Mouse (Mus musculus) heart, postnatal 10 days (tissue): Measurements from ENCODE around the gene Eif2ak3. TPM values are rescaled to one million over a fixed set of nuclear protein-coding genes. Genes with fewer than 3 reads are reported as not detected.
A peak's percentile ranks its signal among the peaks of the same experiment; 100 is the strongest.
"Not testable (repeated sequence)": the region's sequence is repeated elsewhere in the genome, so short reads cannot be mapped to it uniquely, and the experiment has no call there.

Source experiments
- DNase-seq, 2 experiments: peaks; one replicate each; pipeline ENCODE4 v3.0.0; 2021
- intact Hi-C: fragments of 180-260 bp; cut with DNase I; formaldehyde crosslinking; loops from one replicate; pipeline ENCODE4 v1.15.1; 2025
- total RNA-seq, 2 experiments: library from RNA; stranded (reverse); gene quantifications; 2 replicates each; pipeline ENCODE4 v1.2.3; 2021

The Eif2ak3 gene
- 10 to 100 TPM; 12.6 to 13.4 TPM for total RNA-seq

GRCm38 (mm10) chr6:70844002-70844804 is at the start of gene Eif2ak3:
Gene Eif2ak3 (plus strand): TSS chr6:70844515.
- intact Hi-C loops, result loop anchor here (2.0 kb wide), 2 partner anchors 27 to 35 kb away; no protein-coding TSS in a partner anchor
- DNase-seq, result peak; percentile 98 to 99

DNA sequence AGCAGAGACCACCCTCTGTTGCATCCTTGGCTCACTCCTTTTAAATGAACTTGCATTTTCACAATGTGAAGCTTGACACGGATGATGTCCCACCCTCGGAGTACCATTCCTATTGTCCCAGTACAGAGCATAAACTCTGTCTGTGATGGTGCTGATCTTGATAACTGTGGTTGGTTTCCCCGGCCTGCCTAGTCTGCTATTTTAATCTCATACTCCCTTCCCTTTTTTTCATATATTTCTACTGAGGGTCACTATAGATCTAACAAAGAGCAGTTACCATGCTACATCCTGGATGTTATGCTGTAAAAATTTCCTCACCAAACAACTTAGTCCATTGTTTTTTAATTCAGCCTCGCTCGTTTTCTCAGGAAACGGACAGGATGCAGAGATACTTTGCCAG is 47.4 kb upstream of the Eif2ak3 start:
- peak in 1 of 2 experiments; percentile 17 for DNase-seq
- intact Hi-C loops, result no loop called here

GRCm38 (mm10) chr6:70797581-70798251 is 46.6 kb upstream of the Eif2ak3 start:
- peak; percentile 54 to 77 for DNase-seq
- intact Hi-C loops, result no loop called here

GRCm38 (mm10) chr6:70804632-70805031 is 39.7 kb upstream of the Eif2ak3 start:
- peak in 1 of 2 experiments; percentile 53 for DNase-seq
- intact Hi-C loops, result loop anchor here (1.0 to 5.0 kb wide), 2 partner anchors 90 to 323 kb away; no protein-coding TSS in a partner anchor

- DNase-seq, result peak; percentile 72 to 79
- intact Hi-C loops, result loop anchor here (1.0 to 5.0 kb wide), 2 partner anchors 91 to 322 kb away; no protein-coding TSS in a partner anchor
Observed at GRCm38 (mm10) chr6:70805267-70805666, 39.0 kb upstream of the Eif2ak3 start.

GRCm38 (mm10) chr6:70805820-70806513 is 38.3 kb upstream of the Eif2ak3 start:
- intact Hi-C loops, result loop anchor here (1.0 to 5.0 kb wide), 2 partner anchors 92 to 321 kb away; no protein-coding TSS in a partner anchor

DNA sequence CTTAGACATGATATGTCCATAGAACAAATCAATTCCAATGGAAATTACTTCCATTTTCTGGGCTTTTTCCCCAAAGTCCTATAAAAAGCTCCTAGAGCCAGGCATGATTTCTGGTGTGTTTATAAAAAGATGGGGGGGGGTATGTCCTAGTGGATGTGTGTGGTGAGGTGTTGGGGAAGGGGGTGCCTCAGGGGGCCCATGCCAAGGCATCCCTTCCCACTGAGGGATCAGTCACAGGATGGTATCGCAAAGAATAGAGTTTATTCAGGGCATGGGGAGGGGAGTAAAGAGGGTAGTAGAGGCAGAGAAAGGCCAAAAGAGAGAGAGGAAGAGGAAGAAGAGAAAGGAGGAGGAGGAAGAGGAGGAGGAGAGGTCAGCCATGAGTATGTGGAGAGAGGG is 37.8 kb upstream of the Eif2ak3 start:
- intact Hi-C loops, result loop anchor here (5.0 kb wide), 1 partner anchor 321 kb away; no protein-coding TSS in a partner anchor
- DNase-seq, result no peak

More at GRCm38 (mm10) chr6:70805820-70806513, 38.3 kb upstream of the Eif2ak3 start:
- peak; percentile 73 to 85 for DNase-seq

DNA sequence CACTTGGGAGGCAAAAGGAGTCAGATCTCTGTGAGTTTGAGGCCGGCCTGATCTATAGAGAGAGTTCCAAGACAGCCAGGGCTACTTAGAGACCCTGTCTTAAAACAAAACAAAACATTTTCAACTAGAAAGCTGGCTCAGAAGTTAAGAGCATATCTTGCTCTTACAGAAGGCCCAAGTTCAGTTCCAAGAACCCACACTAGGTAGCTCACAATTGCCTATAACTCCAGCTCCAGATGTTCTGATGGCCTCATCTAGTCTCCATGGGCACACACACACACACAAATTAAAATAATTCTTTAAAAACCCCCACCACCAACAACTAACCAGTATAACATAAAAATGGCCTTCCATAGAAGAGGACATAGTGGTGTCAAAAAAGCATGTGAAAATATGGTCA is 33.8 kb upstream of the Eif2ak3 start:
- DNase-seq, result no peak
- intact Hi-C loops, result loop anchor here (5.0 kb wide), 1 partner anchor 37 kb away; no protein-coding TSS in a partner anchor

GRCm38 (mm10) chr6:70811557-70812525 is 32.5 kb upstream of the Eif2ak3 start:
- intact Hi-C loops, result loop anchor here (1.0 to 5.0 kb wide), 3 partner anchors 35 to 109 kb away; no protein-coding TSS in a partner anchor

GRCm38 (mm10) chr6:70812526-70812895 is 31.8 kb upstream of the Eif2ak3 start:
- intact Hi-C loops, result loop anchor here (1.0 to 5.0 kb wide), 3 partner anchors 35 to 108 kb away; no protein-coding TSS in a partner anchor
- no peak for DNase-seq

More at GRCm38 (mm10) chr6:70811557-70812525, 32.5 kb upstream of the Eif2ak3 start:
- peak; percentile 84 to 88 for DNase-seq

DNA sequence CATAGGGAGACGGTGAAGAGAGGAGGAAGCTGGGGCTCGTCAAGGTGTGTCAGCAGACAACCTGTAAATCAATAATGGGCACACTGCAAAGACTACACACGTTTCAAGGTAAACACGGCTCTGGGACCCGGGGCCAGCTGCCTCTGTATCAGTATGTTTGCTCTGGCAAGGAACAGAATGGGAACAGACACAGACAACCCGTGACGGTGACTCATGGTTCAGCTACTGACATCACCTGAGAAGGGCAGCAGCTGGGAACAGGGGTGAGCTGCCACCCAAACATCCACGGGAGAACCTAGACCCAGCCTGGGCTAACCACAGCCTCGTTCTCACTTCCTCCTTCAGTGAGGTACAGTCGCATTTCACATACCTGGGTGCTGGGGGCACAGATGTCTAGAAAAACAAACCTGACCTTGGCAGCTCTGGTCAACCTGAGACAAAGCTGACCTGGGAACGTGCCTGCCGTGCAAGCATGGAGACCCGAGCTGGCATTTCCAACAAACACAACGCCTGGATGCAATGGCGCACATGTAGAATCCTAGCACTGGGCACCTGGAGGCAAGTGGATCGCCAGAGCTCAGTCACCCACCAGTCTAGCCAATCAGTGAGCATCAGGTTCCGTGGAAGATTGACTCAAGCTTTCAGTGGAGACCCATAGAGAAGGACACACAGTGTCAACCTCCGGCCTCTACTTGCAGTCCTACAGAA is 30.2 kb upstream of the Eif2ak3 start:
- intact Hi-C loops, result loop anchor here (2.0 to 5.0 kb wide), 2 partner anchors 33 to 107 kb away; no protein-coding TSS in a partner anchor
- DNase-seq, result no peak

DNA sequence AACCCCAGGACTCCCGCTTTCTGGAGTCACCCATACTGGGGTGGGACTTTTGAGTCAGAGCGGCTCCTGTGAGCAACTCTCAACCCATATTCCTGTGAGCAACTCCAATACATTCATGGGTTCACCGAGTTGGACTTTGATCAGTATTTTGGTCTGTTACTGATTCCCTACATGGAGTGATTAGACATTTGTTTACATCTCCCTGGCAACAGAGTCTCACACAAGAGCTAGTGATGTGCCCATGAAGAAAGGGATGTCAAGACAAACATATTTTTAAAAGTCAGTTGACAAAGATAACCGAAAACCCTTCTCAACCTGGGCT is 29.7 kb upstream of the Eif2ak3 start:
- no peak for DNase-seq
- intact Hi-C loops, result loop anchor here (5.0 kb wide), 1 partner anchor 33 kb away; no protein-coding TSS in a partner anchor

- intact Hi-C loops, result no loop called here
- no peak for DNase-seq
Observed at GRCm38 (mm10) chr6:70815471-70815870, 28.8 kb upstream of the Eif2ak3 start.

GRCm38 (mm10) chr6:70821566-70821965 is 22.7 kb upstream of the Eif2ak3 start:
- peak; percentile 29 to 33 for DNase-seq
- intact Hi-C loops, result no loop called here

- intact Hi-C loops, result no loop called here
- DNase-seq, result no peak
Observed at GRCm38 (mm10) chr6:70822386-70822910, 21.9 kb upstream of the Eif2ak3 start.

- DNase-seq, intact Hi-C loops: not testable (repeated sequence)
Observed at GRCm38 (mm10) chr6:70823277-70823676, 21.0 kb upstream of the Eif2ak3 start.

GRCm38 (mm10) chr6:70824085-70824986 is 20.0 kb upstream of the Eif2ak3 start:
- intact Hi-C loops, result no loop called here
- DNase-seq, result peak; percentile 80 to 82

GRCm38 (mm10) chr6:70824987-70825337 is 19.4 kb upstream of the Eif2ak3 start:
- no peak for DNase-seq
- intact Hi-C loops, result no loop called here
